Mouse (Mus musculus) kidney, adult 8-10 months (tissue): ENCODE data around the gene Nek8.

ENCODE experiments used
- DNase-seq, 2 experiments: peaks; one replicate each; pipeline ENCODE4 v3.0.0; 2022

Gene Nek8

GRCm38 (mm10) chr11:78182961-78183844 is 6.7 kb upstream of the Nek8 start, which contains the start of gene Rpl23a:
Gene Rpl23a (minus strand): TSS chr11:78183584.
- DNase-seq: peak; percentile 86 to 91

- no peak for DNase-seq
These were observed 6.0 kb upstream of the Nek8 start for GRCm38 (mm10) chr11:78182450-78182849.

GRCm38 (mm10) chr11:78181830-78182357 is 5.4 kb upstream of the Nek8 start:
- DNase-seq: no peak

- no peak for DNase-seq
These were observed 3.7 kb upstream of the Nek8 start for GRCm38 (mm10) chr11:78180081-78180761.

- DNase-seq: no peak
These were observed 3.0 kb upstream of the Nek8 start for GRCm38 (mm10) chr11:78179438-78179999.

- DNase-seq: peak; percentile 87 to 90
These were observed 2.5 kb upstream of the Nek8 start for GRCm38 (mm10) chr11:78178859-78179437.

GRCm38 (mm10) chr11:78177903-78178858 is 1.7 kb upstream of the Nek8 start:
- DNase-seq: peak; percentile 96 to 98

- peak; percentile 89 to 96 for DNase-seq
These were observed 962 bp upstream of the Nek8 start for GRCm38 (mm10) chr11:78177437-78177836.

- DNase-seq: no peak
These were observed 443 bp upstream of the Nek8 start for GRCm38 (mm10) chr11:78176905-78177331.

GRCm38 (mm10) chr11:78175771-78176401 is 589 bp downstream of the Nek8 start:
- no peak for DNase-seq

- DNase-seq: no peak
These were observed 2.0 kb downstream of the Nek8 start for GRCm38 (mm10) chr11:78174506-78174905.

GRCm38 (mm10) chr11:78172748-78173383 is 3.6 kb downstream of the Nek8 start:
- no peak for DNase-seq

GRCm38 (mm10) chr11:78172034-78172747 is 4.3 kb downstream of the Nek8 start:
- no peak for DNase-seq

GRCm38 (mm10) chr11:78171328-78171727 is 5.1 kb downstream of the Nek8 start:
- DNase-seq: no peak

GRCm38 (mm10) chr11:78170306-78170705 is 6.2 kb downstream of the Nek8 start:
- no peak for DNase-seq

GRCm38 (mm10) chr11:78168541-78169468 is 7.7 kb downstream of the Nek8 start:
- no peak for DNase-seq

GRCm38 (mm10) chr11:78167257-78167959 is 9.1 kb downstream of the Nek8 start:
- DNase-seq: no peak

- no peak for DNase-seq
These were observed 9.8 kb downstream of the Nek8 start for GRCm38 (mm10) chr11:78166640-78167039.
